Mouse (Mus musculus): ENCODE measurements at regions not wholly inside any gene's neighbourhood (a gene's known extent, or its start where the extent isn't known, plus 50 kb on each side); places are given as distances from the start of the nearest gene placed in this dataset.

- no peak overlapping the region for H3K9ac ChIP-seq (ENCODE audit: low read depth, low read length)
- no peaks in the 10 kb centered on the region; the same call in 1 of the 2 replicates for H3K9me3 ChIP-seq (replicated peaks; ENCODE audit: control insufficient read depth, low read length, poor library complexity, severe bottlenecking)
- no peak overlapping the region for H3K4me3 ChIP-seq (ENCODE audit: low read depth, low read length)
- H3K36me3 ChIP-seq (ENCODE audit: control insufficient read depth, insufficient read depth, low read length) = no peaks in the 10 kb centered on the region
- no peak for ATAC-seq
- H3K4me2 ChIP-seq (ENCODE audit: low read length) = no peak overlapping the region
- no peaks in the 10 kb centered on the region for H3K27me3 ChIP-seq (ENCODE audit: control insufficient read depth, insufficient read depth, low read depth, low read length)
- no peak overlapping the region for H3K27ac ChIP-seq (ENCODE audit: low read length)
- WGBS = 78% methylated on average over 6 of the region's 6 CpGs
- no peaks in the 10 kb centered on the region for H3K4me1 ChIP-seq (ENCODE audit: control insufficient read depth, insufficient read depth, low read length)
Observed at GRCm38 (mm10) chr4:32139586-32139985, 99.0 kb upstream of the Bach2 start.

- Histone ChIP-seq H3K4me2 (ENCODE audit: low read length) (no peak overlapping the region), H3K4me3 (ENCODE audit: low read depth, low read length) (no peak overlapping the region), H3K27me3 (ENCODE audit: control insufficient read depth, insufficient read depth, low read depth, low read length) (no peaks in the 10 kb centered on the region), H3K9ac (ENCODE audit: low read depth, low read length) (no peak overlapping the region), H3K36me3 (ENCODE audit: control insufficient read depth, insufficient read depth, low read length) (no peaks in the 10 kb centered on the region), H3K9me3 (replicated peaks; ENCODE audit: control insufficient read depth, low read length, poor library complexity, severe bottlenecking) (no peaks in the 10 kb centered on the region; the same call in 1 of the 2 replicates), H3K27ac (ENCODE audit: low read length) (no peak overlapping the region), H3K4me1 (ENCODE audit: control insufficient read depth, insufficient read depth, low read length) (no peaks in the 10 kb centered on the region)
- no peak for ATAC-seq
- WGBS = 90% methylated on average over 2 of the region's 2 CpGs
Observed at GRCm38 (mm10) chr4:32140068-32140467, 98.5 kb upstream of the Bach2 start.

GRCm38 (mm10) chr4:32142198-32142597, 96.4 kb upstream of the Bach2 start:
- WGBS = 83% methylated on average over 4 of the region's 4 CpGs
- no peaks in the 10 kb centered on the region for H3K36me3 ChIP-seq (ENCODE audit: control insufficient read depth, insufficient read depth, low read length)

GRCm38 (mm10) chr4:32147146-32147545, 91.5 kb upstream of the Bach2 start:
- 31% methylated on average over 1 of the region's 1 CpGs for WGBS
- no peak overlapping the region for H3K9ac ChIP-seq (ENCODE audit: low read depth, low read length)
- H3K9me3 ChIP-seq (replicated peaks; ENCODE audit: control insufficient read depth, low read length, poor library complexity, severe bottlenecking) = no peaks in the 10 kb centered on the region
- no peaks in the 10 kb centered on the region for H3K4me1 ChIP-seq (ENCODE audit: control insufficient read depth, insufficient read depth, low read length)
- no peak overlapping the region for H3K27ac ChIP-seq (ENCODE audit: low read length)
- no peaks in the 10 kb centered on the region for H3K36me3 ChIP-seq (ENCODE audit: control insufficient read depth, insufficient read depth, low read length)
- H3K4me3 ChIP-seq (ENCODE audit: low read depth, low read length) = no peak overlapping the region
- ATAC-seq = no peak
- no peaks in the 10 kb centered on the region for H3K27me3 ChIP-seq (ENCODE audit: control insufficient read depth, insufficient read depth, low read depth, low read length)
- no peak overlapping the region for H3K4me2 ChIP-seq (ENCODE audit: low read length)

More at GRCm38 (mm10) chr4:32142198-32142597, 96.4 kb upstream of the Bach2 start:
- no peak overlapping the region for H3K4me3 ChIP-seq (ENCODE audit: low read depth, low read length)
- H3K27me3 ChIP-seq (ENCODE audit: control insufficient read depth, insufficient read depth, low read depth, low read length) = no peaks in the 10 kb centered on the region
- no peak overlapping the region for H3K9ac ChIP-seq (ENCODE audit: low read depth, low read length)
- no peak for ATAC-seq
- H3K9me3 ChIP-seq (replicated peaks; ENCODE audit: control insufficient read depth, low read length, poor library complexity, severe bottlenecking) = no peaks in the 10 kb centered on the region; the same call in 1 of the 2 replicates
- no peak overlapping the region for H3K4me2 ChIP-seq (ENCODE audit: low read length)
- H3K27ac ChIP-seq (ENCODE audit: low read length) = no peak overlapping the region
- no peaks in the 10 kb centered on the region for H3K4me1 ChIP-seq (ENCODE audit: control insufficient read depth, insufficient read depth, low read length)

- H3K27me3 ChIP-seq (ENCODE audit: control insufficient read depth, insufficient read depth, low read depth, low read length) = no peaks in the 10 kb centered on the region
- WGBS = 88% methylated on average over 2 of the region's 2 CpGs
- no peak overlapping the region for H3K4me2 ChIP-seq (ENCODE audit: low read length)
- no peak overlapping the region for H3K4me3 ChIP-seq (ENCODE audit: low read depth, low read length)
- no peak overlapping the region for H3K9ac ChIP-seq (ENCODE audit: low read depth, low read length)
- no peaks in the 10 kb centered on the region for H3K9me3 ChIP-seq (replicated peaks; ENCODE audit: control insufficient read depth, low read length, poor library complexity, severe bottlenecking)
- H3K27ac ChIP-seq (ENCODE audit: low read length) = no peak overlapping the region
- no peaks in the 10 kb centered on the region for H3K36me3 ChIP-seq (ENCODE audit: control insufficient read depth, insufficient read depth, low read length)
- H3K4me1 ChIP-seq (ENCODE audit: control insufficient read depth, insufficient read depth, low read length) = no peaks in the 10 kb centered on the region
- ATAC-seq = no peak
Observed at GRCm38 (mm10) chr4:32148597-32148996, 90.0 kb upstream of the Bach2 start.

GRCm38 (mm10) chr4:32149171-32149570, 89.4 kb upstream of the Bach2 start:
- no peaks in the 10 kb centered on the region for H3K9me3 ChIP-seq (replicated peaks; ENCODE audit: control insufficient read depth, low read length, poor library complexity, severe bottlenecking)
- no peak for ATAC-seq

GRCm38 (mm10) chr4:32153356-32153755, 85.2 kb upstream of the Bach2 start:
- 82% methylated on average over 4 of the region's 4 CpGs for WGBS
- Histone ChIP-seq H3K27ac (ENCODE audit: low read length) (no peak overlapping the region), H3K4me2 (ENCODE audit: low read length) (no peak overlapping the region), H3K4me3 (ENCODE audit: low read depth, low read length) (no peak overlapping the region), H3K9ac (ENCODE audit: low read depth, low read length) (no peak overlapping the region), H3K36me3 (ENCODE audit: control insufficient read depth, insufficient read depth, low read length) (no peaks in the 10 kb centered on the region), H3K9me3 (replicated peaks; ENCODE audit: control insufficient read depth, low read length, poor library complexity, severe bottlenecking) (no peaks in the 10 kb centered on the region), H3K27me3 (ENCODE audit: control insufficient read depth, insufficient read depth, low read depth, low read length) (no peaks in the 10 kb centered on the region), H3K4me1 (ENCODE audit: control insufficient read depth, insufficient read depth, low read length) (no peaks in the 10 kb centered on the region)
- ATAC-seq = peak; percentile 79

More at GRCm38 (mm10) chr4:32149171-32149570, 89.4 kb upstream of the Bach2 start:
- Histone ChIP-seq H3K4me1 (ENCODE audit: control insufficient read depth, insufficient read depth, low read length) (no peaks in the 10 kb centered on the region), H3K27ac (ENCODE audit: low read length) (no peak overlapping the region), H3K9ac (ENCODE audit: low read depth, low read length) (no peak overlapping the region), H3K27me3 (ENCODE audit: control insufficient read depth, insufficient read depth, low read depth, low read length) (no peaks in the 10 kb centered on the region), H3K36me3 (ENCODE audit: control insufficient read depth, insufficient read depth, low read length) (no peaks in the 10 kb centered on the region), H3K4me2 (ENCODE audit: low read length) (no peak overlapping the region), H3K4me3 (ENCODE audit: low read depth, low read length) (no peak overlapping the region)
- 84% methylated on average over 7 of the region's 7 CpGs for WGBS

- Histone ChIP-seq H3K27me3 (ENCODE audit: control insufficient read depth, insufficient read depth, low read depth, low read length) (no peaks in the 10 kb centered on the region), H3K4me3 (ENCODE audit: low read depth, low read length) (no peak overlapping the region), H3K36me3 (ENCODE audit: control insufficient read depth, insufficient read depth, low read length) (no peaks in the 10 kb centered on the region), H3K27ac (ENCODE audit: low read length) (no peak overlapping the region), H3K4me1 (ENCODE audit: control insufficient read depth, insufficient read depth, low read length) (peaks cover 3% of the 10 kb centered on the region; the same call in 1 of the 2 replicates), H3K4me2 (ENCODE audit: low read length) (no peak overlapping the region), H3K9me3 (replicated peaks; ENCODE audit: control insufficient read depth, low read length, poor library complexity, severe bottlenecking) (no peaks in the 10 kb centered on the region), H3K9ac (ENCODE audit: low read depth, low read length) (no peak overlapping the region)
- no peak for ATAC-seq
- WGBS = 77% methylated on average over 8 of the region's 8 CpGs
Observed at GRCm38 (mm10) chr4:32156965-32157364, 81.6 kb upstream of the Bach2 start.

GRCm38 (mm10) chr4:32158451-32158850, 80.2 kb upstream of the Bach2 start:
- WGBS = 51% methylated on average over 5 of the region's 5 CpGs
- Histone ChIP-seq H3K4me1 (ENCODE audit: control insufficient read depth, insufficient read depth, low read length) (peaks cover 3% of the 10 kb centered on the region; the same call in 1 of the 2 replicates), H3K27ac (ENCODE audit: low read length) (no peak overlapping the region), H3K27me3 (ENCODE audit: control insufficient read depth, insufficient read depth, low read depth, low read length) (no peaks in the 10 kb centered on the region), H3K36me3 (ENCODE audit: control insufficient read depth, insufficient read depth, low read length) (no peaks in the 10 kb centered on the region), H3K4me2 (ENCODE audit: low read length) (no peak overlapping the region), H3K9me3 (replicated peaks; ENCODE audit: control insufficient read depth, low read length, poor library complexity, severe bottlenecking) (no peaks in the 10 kb centered on the region), H3K4me3 (ENCODE audit: low read depth, low read length) (no peak overlapping the region), H3K9ac (ENCODE audit: low read depth, low read length) (no peak overlapping the region)
- no peak for ATAC-seq

Data from midbrain, embryonic 16.5 days (tissue).